Mouse (Mus musculus) CH12.LX (cell line): Measurements from ENCODE around the gene Haus3. TPM values are rescaled to one million over a fixed set of nuclear protein-coding genes. Genes with fewer than 3 reads are reported as not detected.

Source experiments
- DNase-seq: peaks from one replicate; pipeline ENCODE4 v3.0.0-alpha.2; 2013; ENCODE audit errors: extremely low read depth
- H3K27ac ChIP-seq: 2 replicates; pipeline ENCODE4 v1.5.1; 2012; ENCODE audit warnings: low read depth, mild to moderate bottlenecking, control low read depth, moderate library complexity; ENCODE audit not compliant: insufficient read depth
- H3K27me3 ChIP-seq: replicated peaks from 2 replicates; pipeline ENCODE3; 2012; ENCODE audit warnings: inconsistent platforms
- H3K36me3 ChIP-seq, 2 experiments: replicated peaks in 1 of 2; 2 replicates each; pipeline versions ENCODE3 to v1.6.1; 2012; ENCODE audit warnings: inconsistent platforms in 1 of 2, low read length in 1 of 2, mild to moderate bottlenecking in 1 of 2, mixed read lengths in 1 of 2, moderate library complexity in 1 of 2; ENCODE audit not compliant: control insufficient read depth in 1 of 2, insufficient read depth in 1 of 2
- H3K4me1 ChIP-seq, 2 experiments: 2 replicates each; pipeline ENCODE4 v1.6.1; 2012; ENCODE audit warnings: inconsistent platforms in 1 of 2, moderate library complexity in 1 of 2; ENCODE audit not compliant: insufficient read depth in 2 of 2, control insufficient read depth in 1 of 2
- H3K4me2 ChIP-seq: 2 replicates; pipeline ENCODE4 v1.6.1; 2012; ENCODE audit warnings: low read depth, mild to moderate bottlenecking, control low read depth; ENCODE audit not compliant: poor library complexity, insufficient read depth, severe bottlenecking
- H3K4me3 ChIP-seq, 3 experiments: fragments of 150-350 bp in 1 of 3; sonication (generic) in 1 of 3; replicated peaks in 1 of 3; 2 replicates each; pipeline versions ENCODE3 to v1.5.1; 2011 to 2012; ENCODE audit warnings: low read depth in 2 of 3, low read length in 2 of 3, mild to moderate bottlenecking in 2 of 3, moderate library complexity in 2 of 3, control low read depth in 1 of 3, improper control_type of control experiment in 1 of 3, inconsistent platforms in 1 of 3, mixed read lengths in 1 of 3; ENCODE audit not compliant: poor library complexity in 1 of 3
- H3K79me2 ChIP-seq: replicated peaks from 2 replicates; pipeline ENCODE4 v1.6.1; 2012; ENCODE audit warnings: mild to moderate bottlenecking, moderate library complexity; ENCODE audit not compliant: control insufficient read depth, poor library complexity, insufficient read depth, severe bottlenecking; ENCODE audit errors: extremely low read depth
- H3K9ac ChIP-seq: 2 replicates; pipeline ENCODE4 v1.6.1; 2012; ENCODE audit warnings: low read depth, mild to moderate bottlenecking, control low read depth, moderate library complexity; ENCODE audit not compliant: insufficient read depth
- H3K9me3 ChIP-seq: replicated peaks from 2 replicates; pipeline ENCODE3; 2012; ENCODE audit warnings: low read length, inconsistent platforms, mixed read lengths
- BHLHE40 ChIP-seq: IDR thresholded peaks from 2 replicates; pipeline ENCODE4 v1.6.1; 2011; ENCODE audit warnings: mild to moderate bottlenecking, low read depth, low read length, improper control_type of control experiment
- CHD1 ChIP-seq: IDR thresholded peaks from 2 replicates; pipeline ENCODE4 v1.6.1; 2012; ENCODE audit warnings: low read depth, low read length, improper control_type of control experiment, inconsistent platforms
- CHD2 ChIP-seq: IDR thresholded peaks from 2 replicates; pipeline ENCODE4 v1.6.1; 2011; ENCODE audit warnings: low read length, improper control_type of control experiment
- CTCF ChIP-seq, 2 experiments: IDR thresholded peaks in 1 of 2; conservative IDR thresholded peaks in 1 of 2; 2 replicates each; pipeline ENCODE4 v1.5.1; 2011 to 2012; ENCODE audit warnings: low read depth in 2 of 2, low read length in 2 of 2, improper control_type of control experiment in 1 of 2, inconsistent platforms in 1 of 2, mild to moderate bottlenecking in 1 of 2, moderate library complexity in 1 of 2
- E2F4 ChIP-seq: IDR thresholded peaks from 2 replicates; pipeline ENCODE4 v1.6.1; 2011; ENCODE audit warnings: low read depth, low read length, improper control_type of control experiment; ENCODE audit not compliant: insufficient replicate concordance
- ELF1 ChIP-seq: IDR thresholded peaks from 2 replicates; pipeline ENCODE4 v1.6.1; 2014; ENCODE audit warnings: low read depth, mild to moderate bottlenecking, inconsistent platforms, low read length, improper control_type of control experiment
- ETS1 ChIP-seq: conservative IDR thresholded peaks from 2 replicates; pipeline ENCODE4 v1.6.1; 2012; ENCODE audit warnings: low read depth, mild to moderate bottlenecking, inconsistent platforms, low read length, improper control_type of control experiment, moderate library complexity
- GABPA ChIP-seq: IDR thresholded peaks from 2 replicates; pipeline ENCODE4 v1.6.1; 2012; ENCODE audit warnings: low read depth, low read length, improper control_type of control experiment, inconsistent platforms; ENCODE audit not compliant: insufficient replicate concordance
- IRF4 ChIP-seq: IDR thresholded peaks from 2 replicates; pipeline ENCODE4 v1.6.1; 2014; ENCODE audit warnings: low read depth, mild to moderate bottlenecking, inconsistent platforms, low read length, improper control_type of control experiment
- JUN ChIP-seq: IDR thresholded peaks from 2 replicates; pipeline ENCODE4 v1.6.1; 2011; ENCODE audit warnings: low read depth, mild to moderate bottlenecking, low read length, improper control_type of control experiment, moderate library complexity; ENCODE audit not compliant: insufficient read depth
- JUND ChIP-seq: conservative IDR thresholded peaks from 2 replicates; pipeline ENCODE4 v1.6.1; 2011; ENCODE audit warnings: low read depth, low read length, improper control_type of control experiment
- KAT2A ChIP-seq: IDR thresholded peaks from 2 replicates; pipeline ENCODE4 v1.6.1; 2012; ENCODE audit warnings: low read length, improper control_type of control experiment, inconsistent platforms; ENCODE audit not compliant: insufficient replicate concordance
- MAFK ChIP-seq: IDR thresholded peaks from 2 replicates; pipeline ENCODE4 v1.6.1; 2011; ENCODE audit warnings: low read length, improper control_type of control experiment; ENCODE audit not compliant: insufficient replicate concordance
- MAX ChIP-seq: IDR thresholded peaks from 2 replicates; pipeline ENCODE4 v1.6.1; 2011; ENCODE audit warnings: low read length, improper control_type of control experiment
- MAZ ChIP-seq: IDR thresholded peaks from 2 replicates; pipeline ENCODE4 v1.6.1; 2012; ENCODE audit warnings: low read depth, mild to moderate bottlenecking, inconsistent platforms, low read length, improper control_type of control experiment, moderate library complexity
- MEF2A ChIP-seq: IDR thresholded peaks from 2 replicates; pipeline ENCODE4 v1.6.1; 2014; ENCODE audit warnings: low read depth, mild to moderate bottlenecking, inconsistent platforms, low read length, improper control_type of control experiment, borderline replicate concordance
- MXI1 ChIP-seq: IDR thresholded peaks from 2 replicates; pipeline ENCODE4 v1.6.1; 2011; ENCODE audit warnings: mild to moderate bottlenecking, low read depth, low read length, improper control_type of control experiment
- MYC ChIP-seq: IDR thresholded peaks from 2 replicates; pipeline ENCODE4 v1.6.1; 2011; ENCODE audit warnings: low read depth, mild to moderate bottlenecking, improper control_type of control experiment, low read length
- NELFE ChIP-seq: IDR thresholded peaks from 2 replicates; pipeline ENCODE4 v1.6.1; 2011; ENCODE audit warnings: low read depth, low read length, improper control_type of control experiment
- NRF1 ChIP-seq: IDR thresholded peaks from 2 replicates; pipeline ENCODE4 v1.6.1; 2014; ENCODE audit warnings: low read depth, mild to moderate bottlenecking, inconsistent platforms, low read length, improper control_type of control experiment, moderate library complexity
- POLR2A ChIP-seq: IDR thresholded peaks from 2 replicates; pipeline ENCODE4 v1.6.1; 2011; ENCODE audit warnings: low read depth, mild to moderate bottlenecking, improper control_type of control experiment, low read length
- POLR2AphosphoS2 ChIP-seq: IDR thresholded peaks from 2 replicates; pipeline ENCODE4 v1.6.1; 2011; ENCODE audit warnings: low read depth, low read length, improper control_type of control experiment
- RAD21 ChIP-seq: IDR thresholded peaks from 2 replicates; pipeline ENCODE4 v1.6.1; 2011; ENCODE audit warnings: low read depth, mild to moderate bottlenecking, low read length, improper control_type of control experiment, moderate library complexity
- RCOR1 ChIP-seq: conservative IDR thresholded peaks from 2 replicates; pipeline ENCODE4 v1.6.1; 2012; ENCODE audit warnings: low read depth, mild to moderate bottlenecking, inconsistent platforms, low read length, improper control_type of control experiment
- SIN3A ChIP-seq: IDR thresholded peaks from 2 replicates; pipeline ENCODE4 v1.6.1; 2012; ENCODE audit warnings: low read length, improper control_type of control experiment, inconsistent platforms
- SMC3 ChIP-seq: IDR thresholded peaks from 2 replicates; pipeline ENCODE4 v1.6.1; 2011; ENCODE audit warnings: low read depth, low read length, improper control_type of control experiment
- UBTF ChIP-seq: IDR thresholded peaks from 2 replicates; pipeline ENCODE4 v1.6.1; 2012; ENCODE audit warnings: low read depth, mild to moderate bottlenecking, inconsistent platforms, low read length, improper control_type of control experiment, moderate library complexity
- USF1 ChIP-seq: IDR thresholded peaks from 2 replicates; pipeline ENCODE4 v1.6.1; 2014; ENCODE audit warnings: low read depth, mild to moderate bottlenecking, inconsistent platforms, low read length, improper control_type of control experiment
- ZMIZ1 ChIP-seq: IDR thresholded peaks from 2 replicates; pipeline ENCODE4 v1.6.1; 2012; ENCODE audit warnings: low read depth, mild to moderate bottlenecking, inconsistent platforms, low read length, improper control_type of control experiment
- ZNF384 ChIP-seq: IDR thresholded peaks from 2 replicates; pipeline ENCODE4 v1.6.1; 2012; ENCODE audit warnings: low read depth, low read length, improper control_type of control experiment, inconsistent platforms
- dilution Hi-C: fragments of 300-500 bp; cut with MboI; formaldehyde crosslinking; loops from 2 replicates; pipeline ENCODE4 v1.14.3; 2020; ENCODE audit warnings: low sequenced_read_pairs; ENCODE audit not compliant: extremely low pct_unique_long_range_greater_than_20kb, extremely low pct_ligation_motif_present
- in situ Hi-C: fragments of 300-500 bp; cut with MboI; formaldehyde crosslinking; loops from 3 replicates; pipeline ENCODE4 v1.14.3; 2019; ENCODE audit warnings: low sequenced_read_pairs, low pct_ligation_motif_present, low pct_unique_long_range_greater_than_20kb, mixed read lengths
- polyA plus RNA-seq: library from polyadenylated mRNA; unstranded; fragments of >175 nt; gene quantifications from 2 replicates; pipeline ENCODE4 v1.2.1, GENCODE M21; 2012; ENCODE audit warnings: low read depth; ENCODE audit not compliant: insufficient read length
- total RNA-seq, 2 experiments: library from RNA; depleted of rRNA; stranded (reverse); fragments of 300-350 nt in 1 of 2; fragments of >200 nt in 1 of 2; gene quantifications; 2 replicates each; pipeline ENCODE4 v1.2.3; 2012 to 2014

The Haus3 gene
- total and polyA plus RNA-seq, 3 experiments: 16.0 to 66.0 (median 51.5) TPM

DNA sequence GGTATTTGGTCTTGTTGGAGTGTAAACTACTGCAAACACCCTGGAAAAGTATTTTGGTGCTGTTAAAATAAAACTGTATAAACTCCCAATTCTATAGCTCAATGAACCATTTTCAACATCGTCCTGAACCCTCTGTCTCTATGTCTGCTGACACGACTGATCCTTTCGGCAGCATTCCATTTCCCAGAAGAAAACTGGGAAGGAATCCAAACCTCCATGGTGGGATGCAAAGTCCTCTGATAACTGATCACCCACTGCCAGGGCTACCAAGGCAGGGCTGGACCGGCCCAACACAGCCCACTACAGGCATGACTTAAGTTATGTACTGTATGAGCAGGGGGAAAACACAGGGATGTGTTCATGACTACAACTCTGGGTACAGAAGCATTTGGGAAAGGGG, 32.7 kb upstream of the Haus3 start:
- Histone ChIP-seq H3K27ac (no peak overlapping the region), H3K79me2 (no peaks in the 10 kb centered on the region), H3K9ac (no peak overlapping the region), H3K36me3 (no peaks in the 10 kb centered on the region), H3K4me3 (no peak overlapping the region), H3K4me1 (peaks cover 3 to 32% of the 10 kb centered on the region in 2 experiments; a peak in 3 of 4 replicates), H3K4me2 (no peak overlapping the region), H3K27me3 (no peaks in the 10 kb centered on the region), H3K9me3 (no peaks in the 10 kb centered on the region)
- dilution Hi-C loops (no loop called here), in situ Hi-C loops (no loop called here)
- DNase-seq: no peak
- no peak for TF ChIP-seq MAZ
- TF ChIP-seq E2F4: no peak
- no peak for TF ChIP-seq POLR2AphosphoS2
- TF ChIP-seq ZMIZ1: no peak
- TF ChIP-seq MAFK: no peak
- no peak for TF ChIP-seq CHD1
- no peak for TF ChIP-seq SMC3
- TF ChIP-seq MEF2A: no peak
- no peak for TF ChIP-seq JUN
- no peak for TF ChIP-seq MXI1
- TF ChIP-seq ZNF384: no peak
- TF ChIP-seq CHD2: no peak
- no peak for TF ChIP-seq SIN3A
- TF ChIP-seq NELFE: no peak

DNA sequence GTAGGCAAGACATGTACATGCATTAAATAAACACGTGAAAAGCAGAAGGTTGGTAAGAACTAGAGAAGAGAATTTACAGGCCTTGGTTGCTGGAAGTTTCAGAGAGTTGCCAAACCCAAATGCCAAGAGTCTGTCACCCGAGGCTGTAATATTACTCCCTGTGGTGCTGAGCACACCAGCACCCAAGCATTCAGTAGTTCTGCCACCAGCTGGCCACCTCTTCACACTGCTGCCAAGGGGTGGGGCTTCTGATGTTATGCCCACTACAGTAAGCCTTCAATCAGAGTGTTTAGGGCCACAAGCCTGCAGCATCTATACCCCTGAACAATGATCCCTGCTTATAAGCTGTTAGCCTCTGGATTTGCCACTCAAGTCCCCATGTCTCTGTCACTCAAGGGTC, 32.1 kb upstream of the Haus3 start:
- Histone ChIP-seq H3K27me3 (no peaks in the 10 kb centered on the region), H3K9ac (no peak overlapping the region), H3K36me3 (no peaks in the 10 kb centered on the region), H3K27ac (no peak overlapping the region), H3K9me3 (no peaks in the 10 kb centered on the region), H3K4me2 (no peak overlapping the region), H3K79me2 (no peaks in the 10 kb centered on the region), H3K4me1 (peaks cover 9 to 38% of the 10 kb centered on the region in 2 experiments; a peak in 3 of 4 replicates), H3K4me3 (no peak overlapping the region)
- TF ChIP-seq NELFE (no peak), SMC3 (peak; percentile 49), E2F4 (no peak), CHD1 (no peak), CHD2 (no peak), ZNF384 (no peak), ELF1 (no peak), BHLHE40 (no peak), USF1 (no peak), GABPA (no peak), ETS1 (no peak), MAX (no peak), RAD21 (peak; percentile 33), UBTF (no peak), IRF4 (no peak), CTCF (conservative IDR thresholded peaks at IDR 0.05 in 1 of 2, IDR thresholded peaks at IDR 0.05 in 1 of 2; ENCODE audit: low read depth in 2 of 2, low read length in 2 of 2) (peak in 1 of 2 experiments; percentile 54; a peak in 2 of 4 replicates), NRF1 (no peak), MYC (no peak), JUND (no peak), MAFK (no peak), MEF2A (no peak), RCOR1 (no peak), POLR2A (no peak), KAT2A (no peak)
- DNase-seq: peak; percentile 26
- in situ Hi-C loops: no loop called here
- dilution Hi-C loops: no loop called here
